Mouse (Mus musculus): Measurements from ENCODE around the gene Rbms3.

DNA sequence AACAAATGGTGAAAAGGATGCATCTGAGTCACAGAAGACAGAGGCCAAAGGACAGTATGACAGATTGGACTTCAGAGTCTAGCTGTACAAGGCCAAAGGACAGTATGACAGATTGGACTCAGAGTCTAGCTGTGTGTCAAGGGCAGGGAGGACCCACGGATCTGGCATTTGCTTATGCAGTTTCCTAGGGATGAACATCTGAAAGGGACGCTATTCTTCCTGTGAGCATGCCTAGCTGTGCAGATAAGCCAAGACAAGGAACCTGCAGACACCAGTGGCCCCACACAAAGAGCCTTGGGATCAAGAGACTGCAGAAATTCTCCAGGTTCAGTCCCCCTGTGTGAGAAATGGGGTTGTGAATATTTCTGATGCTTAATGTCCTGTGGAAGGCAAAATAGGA is 100.4 kb downstream of the Rbms3 start:
- TF ChIP-seq POLR2A (IDR thresholded peaks at IDR 0.05; ENCODE audit: extremely low read depth, insufficient read depth, low read length): no peak
- TF ChIP-seq CTCF (IDR thresholded peaks at IDR 0.05; ENCODE audit: extremely low read depth, insufficient read depth, low read length): no peak

Data from cortical plate, adult 2 months (tissue).